Mouse (Mus musculus) bone marrow, adult 2 months (tissue): ENCODE results near the gene Acly. TPM values are rescaled to one million over a fixed set of nuclear protein-coding genes. Genes with fewer than 3 reads are reported as not detected.

Source experiments
- H3K27ac ChIP-seq: fragments of 200-500 bp; 2 replicates; pipeline ENCODE4 v1.5.1; 2012; ENCODE audit warnings: low read depth, mild to moderate bottlenecking, control low read depth, inconsistent platforms, low read length; ENCODE audit not compliant: control insufficient read depth, poor library complexity, insufficient read depth
- H3K4me1 ChIP-seq: fragments of 200-500 bp; 2 replicates; pipeline ENCODE4 v1.6.1; 2011; ENCODE audit warnings: low read length; ENCODE audit not compliant: control insufficient read depth, insufficient read depth
- H3K4me3 ChIP-seq: fragments of 200-500 bp; replicated peaks from 2 replicates; pipeline ENCODE3; 2011; ENCODE audit warnings: mild to moderate bottlenecking, low read depth, low read length, control low read depth; ENCODE audit not compliant: control insufficient read depth
- CTCF ChIP-seq: fragments of 200-500 bp; IDR thresholded peaks from 2 replicates; pipeline ENCODE4 v1.5.1; 2011; ENCODE audit warnings: low read length, control low read depth; ENCODE audit not compliant: control insufficient read depth, insufficient read depth
- POLR2A ChIP-seq: fragments of 200-500 bp; IDR thresholded peaks from 2 replicates; pipeline ENCODE4 v1.6.1; 2011; ENCODE audit warnings: low read depth, mild to moderate bottlenecking, control low read depth, low read length, borderline replicate concordance; ENCODE audit not compliant: control insufficient read depth
- WGBS: fragments of 180-500 bp; shearing (Covaris S2); methylation state at CpG from one replicate; pipeline ENCODE4 v1.1.7; 2018; 5-methylcytosine and 5-hydroxymethylcytosine counted together
- polyA plus RNA-seq: library from polyadenylated mRNA; stranded (reverse); fragments of >200 nt; gene quantifications from 2 replicates; pipeline ENCODE4 v1.2.4, GENCODE M21; 2011; ENCODE audit warnings: low replicate concordance; ENCODE audit not compliant: missing spikeins, insufficient read depth, insufficient read length

Acly gene
- polyA plus RNA-seq, 1 experiment = 31.2 TPM

- 71% methylated on average over 1 of the region's 1 CpGs for WGBS
- Histone ChIP-seq H3K4me3 (no peak overlapping the region), H3K27ac (no peak overlapping the region), H3K4me1 (no peaks in the 10 kb centered on the region)
- no peak for TF ChIP-seq POLR2A
- no peak for TF ChIP-seq CTCF
Observed at GRCm38 (mm10) chr11:100465229-100465792, 62.5 kb downstream of the Acly start.

- Histone ChIP-seq H3K4me1 (no peaks in the 10 kb centered on the region; the same call in 1 of the 2 replicates), H3K4me3 (no peak overlapping the region), H3K27ac (no peak overlapping the region)
- TF ChIP-seq CTCF (no peak), POLR2A (no peak)
- WGBS = 89% methylated on average over 10 of the region's 10 CpGs
Observed at GRCm38 (mm10) chr11:100462699-100463098, 65.1 kb downstream of the Acly start.

DNA sequence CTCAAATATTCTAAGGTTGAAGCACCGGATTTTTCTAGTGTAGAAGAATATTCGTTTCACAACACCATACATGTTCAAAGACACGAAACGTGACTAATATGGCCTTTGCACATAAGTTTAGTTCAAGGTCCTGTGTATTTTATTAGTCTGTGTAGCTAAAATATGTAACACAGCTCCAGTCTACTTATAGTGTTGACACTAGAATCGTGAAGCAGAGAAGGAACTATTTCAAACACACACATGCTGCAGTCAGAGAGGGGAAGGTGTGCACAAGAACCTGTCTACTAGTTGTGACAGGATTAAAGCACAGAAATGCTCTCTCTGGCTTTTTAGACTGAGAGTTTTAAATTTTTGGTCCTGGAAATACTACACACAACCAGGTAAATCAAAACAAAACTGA is 70.1 kb downstream of the Acly start:
- TF ChIP-seq POLR2A = no peak
- TF ChIP-seq CTCF = no peak
- Histone ChIP-seq H3K4me1 (no peaks in the 10 kb centered on the region; the same call in 1 of the 2 replicates), H3K27ac (no peak overlapping the region), H3K4me3 (no peak overlapping the region)
- WGBS = 78% methylated on average over 5 of the region's 5 CpGs

GRCm38 (mm10) chr11:100457247-100457646 is 70.6 kb downstream of the Acly start:
- no peaks in the 10 kb centered on the region; the same call in 1 of the 2 replicates for H3K4me1 ChIP-seq
- 68% methylated on average over 4 of the region's 4 CpGs for WGBS
- TF ChIP-seq CTCF = no peak
- TF ChIP-seq POLR2A = no peak
- no peak overlapping the region for H3K27ac ChIP-seq
- no peak overlapping the region for H3K4me3 ChIP-seq

DNA sequence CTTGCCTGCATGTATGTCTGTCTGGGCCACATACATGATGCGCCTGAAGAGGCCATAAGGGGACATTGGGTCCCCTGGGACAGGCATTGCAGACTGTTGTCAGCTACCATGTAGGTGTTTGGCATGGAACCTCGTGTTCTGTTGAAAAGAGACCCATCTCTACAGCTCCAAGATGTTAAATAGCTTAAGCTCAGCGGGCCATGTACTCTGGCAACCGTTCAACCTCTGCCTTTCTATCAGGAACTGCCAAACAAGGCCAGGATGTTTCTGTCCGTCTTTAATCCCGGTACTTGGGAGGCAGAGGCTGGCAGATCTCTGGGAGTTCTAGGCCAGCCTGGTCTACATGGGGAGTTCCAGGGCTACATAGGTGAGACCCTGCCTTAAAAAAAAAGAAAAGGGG is 85.2 kb downstream of the Acly start:
- 84% methylated on average over 6 of the region's 6 CpGs for WGBS
- Histone ChIP-seq H3K4me3 (no peak overlapping the region), H3K4me1 (peaks cover 1% of the 10 kb centered on the region; the same call in 1 of the 2 replicates), H3K27ac (no peak overlapping the region)
- TF ChIP-seq CTCF = no peak
- TF ChIP-seq POLR2A = no peak

- Histone ChIP-seq H3K27ac (peak within 1 kb of the TSS; percentile 42; the same call in 1 of the 2 replicates), H3K4me3 (peak within 1 kb of the TSS; percentile 84), H3K4me1 (peaks cover 1% of the 10 kb centered on the region; the same call in 1 of the 2 replicates)
- 86% methylated on average over 8 of the region's 8 CpGs for WGBS
- TF ChIP-seq POLR2A (no peak), CTCF (no peak)
Observed at GRCm38 (mm10) chr11:100441797-100442196, 86.0 kb downstream of the Acly start, which contains the start of the genes Nt5c3b and Klhl10. Nt5c3b (minus strand) TSS chr11:100441808. Klhl10 (plus strand) TSS chr11:100441917.

GRCm38 (mm10) chr11:100440691-100441522 is 86.9 kb downstream of the Acly start:
- peak overlapping the region; percentile 84 for H3K4me3 ChIP-seq
- under 1% methylated on average over 52 of the region's 52 CpGs for WGBS
- peak overlapping the region; percentile 42; the same call in 1 of the 2 replicates for H3K27ac ChIP-seq
- peaks cover 1% of the 10 kb centered on the region; the same call in 1 of the 2 replicates for H3K4me1 ChIP-seq
- TF ChIP-seq POLR2A = peak; percentile 81; the same call in 1 of the 2 replicates
- no peak for TF ChIP-seq CTCF

GRCm38 (mm10) chr11:100437901-100438300 is 89.9 kb downstream of the Acly start:
- TF ChIP-seq CTCF (no peak), POLR2A (no peak)
- Histone ChIP-seq H3K27ac (no peak overlapping the region), H3K4me1 (peaks cover 1% of the 10 kb centered on the region; the same call in 1 of the 2 replicates), H3K4me3 (no peak overlapping the region)
- 93% methylated on average over 1 of the region's 1 CpGs for WGBS
